In genomic region chr8:12912011-12912410, GRCm38 (mm10) we compare ENCODE assay signal across 9 mouse cellular contexts. TPM values are rescaled to one million over a fixed set of nuclear protein-coding genes. Genes with fewer than 3 reads are reported as not detected.
DNase-seq lines count a peak whose midpoint lies in the region; ATAC-seq and TF ChIP-seq lines count a peak whose summit lies in the region.
"Had no signal": no experiment of that assay in that cellular context is flagged by ENCODE, and none has a peak within 500 bp of the region (broad histone marks: within the 10 kb centered on the region; RNA-seq: fewer than 3 reads in every experiment).

No protein-coding gene starts in this region.

- H3K27ac ChIP-seq in lung, postnatal 0 days (ENCODE audit: low read length), result no peak overlapping the region
- peak overlapping the region; percentile 79; the same call in 1 of the 2 replicates for H3K27ac ChIP-seq in kidney, embryonic 14.5 days (ENCODE audit: low read depth, low read length)
- H3K27ac ChIP-seq in stomach, embryonic 15.5 days, result no peak overlapping the region
- H3K27ac ChIP-seq in cerebellum, adult 2 months (ENCODE audit: insufficient read depth, low read length), result no peak overlapping the region

- no peaks in the 10 kb centered on the region for H3K36me3 ChIP-seq in lung, postnatal 0 days (ENCODE audit: insufficient read depth, low read length)
- H3K36me3 ChIP-seq in kidney, embryonic 14.5 days (ENCODE audit: control insufficient read depth, insufficient read depth, low read length), result no peaks in the 10 kb centered on the region
- no peaks in the 10 kb centered on the region for H3K36me3 ChIP-seq in stomach, embryonic 15.5 days

- no peak for TF ChIP-seq POLR2A in cerebellum, adult 2 months (IDR thresholded peaks at IDR 0.05; ENCODE audit: borderline replicate concordance, insufficient read depth, low read length)

- H3K4me2 ChIP-seq in lung, postnatal 0 days (replicated peaks; ENCODE audit: low read depth, low read length), result no peak overlapping the region
- H3K4me2 ChIP-seq in kidney, embryonic 14.5 days (replicated peaks; ENCODE audit: low read depth, low read length), result no peak overlapping the region
- H3K4me2 ChIP-seq in stomach, embryonic 15.5 days, result no peak overlapping the region

- no peak for TF ChIP-seq EP300 in lung, postnatal 0 days (IDR thresholded peaks at IDR 0.05)

- no peak overlapping the region for H3K9ac ChIP-seq in lung, postnatal 0 days (replicated peaks; ENCODE audit: low read depth)
- no peak overlapping the region for H3K9ac ChIP-seq in kidney, embryonic 14.5 days (ENCODE audit: low read depth, low read length)
- no peak overlapping the region for H3K9ac ChIP-seq in stomach, embryonic 15.5 days

- no peak for DNase-seq in lung, postnatal 0 days (ENCODE audit: low spot score)
- DNase-seq in lung, postnatal 10 days, result no peak
- peak; percentile 9 for DNase-seq in embryo, embryonic 11.5 days (ENCODE audit: low read depth, low spot score)
- no peak for DNase-seq in layer of hippocampus, postnatal 36 days
- DNase-seq in cerebellum, adult 2 months, result no peak
- no peak for DNase-seq in spleen, postnatal 14 days (ENCODE audit: low spot score in 2 of 2)

- TF ChIP-seq CTCF in lung, postnatal 0 days (IDR thresholded peaks at IDR 0.05), result no peak
- no peak for TF ChIP-seq CTCF in cerebellum, adult 2 months (IDR thresholded peaks at IDR 0.05; ENCODE audit: borderline replicate concordance, insufficient read depth, low read depth, low read length)

- peak; percentile 34; the same call in 1 of the 2 replicates for ATAC-seq in lung, postnatal 0 days
- ATAC-seq in kidney, embryonic 14.5 days (ENCODE audit: low FRiP score, low TSS enrichment), result peak; percentile 90
- peak; percentile 67 for ATAC-seq in stomach, embryonic 15.5 days (ENCODE audit: insufficient read depth, low FRiP score, low read depth)
- ATAC-seq: midbrain, embryonic 16.5 days had no signal

- no peaks in the 10 kb centered on the region for H3K27me3 ChIP-seq in lung, postnatal 0 days (replicated peaks; ENCODE audit: insufficient read depth, low read length)
- no peaks in the 10 kb centered on the region for H3K27me3 ChIP-seq in kidney, embryonic 14.5 days (ENCODE audit: control insufficient read depth, insufficient read depth, low read length)
- no peaks in the 10 kb centered on the region for H3K27me3 ChIP-seq in stomach, embryonic 15.5 days (replicated peaks)
- no peaks in the 10 kb centered on the region for H3K27me3 ChIP-seq in cerebellum, adult 2 months (ENCODE audit: control insufficient read depth, insufficient read depth, low read length)

- WGBS in lung, postnatal 0 days, result 34% methylated on average over 5 of the region's 5 CpGs
- 20% methylated on average over 5 of the region's 5 CpGs for WGBS in kidney, embryonic 14.5 days
- 26% methylated on average over 5 of the region's 5 CpGs for WGBS in stomach, embryonic 15.5 days
- 43% methylated on average over 5 of the region's 5 CpGs for WGBS in cerebellum, adult 2 months

- H3K4me1 ChIP-seq in lung, postnatal 0 days (ENCODE audit: insufficient read depth, low read depth, low read length), result no peaks in the 10 kb centered on the region
- H3K4me1 ChIP-seq in kidney, embryonic 14.5 days (ENCODE audit: control insufficient read depth, insufficient read depth, low read length), result peaks cover 15% of the 10 kb centered on the region
- H3K4me1 ChIP-seq in stomach, embryonic 15.5 days, result peaks cover 10% of the 10 kb centered on the region
- peaks cover 6% of the 10 kb centered on the region for H3K4me1 ChIP-seq in cerebellum, adult 2 months (ENCODE audit: control insufficient read depth, insufficient read depth, low read length)

- H3K4me3 ChIP-seq in lung, postnatal 0 days (ENCODE audit: low read depth, low read length), result no peak overlapping the region
- H3K4me3 ChIP-seq in kidney, embryonic 14.5 days (ENCODE audit: low read length), result no peak overlapping the region
- H3K4me3 ChIP-seq in stomach, embryonic 15.5 days (replicated peaks), result no peak overlapping the region
- H3K4me3 ChIP-seq in cerebellum, adult 2 months (replicated peaks; ENCODE audit: insufficient read depth, low read depth, low read length), result no peak overlapping the region

- no peaks in the 10 kb centered on the region for H3K9me3 ChIP-seq in lung, postnatal 0 days (ENCODE audit: low read length)
- no peaks in the 10 kb centered on the region for H3K9me3 ChIP-seq in kidney, embryonic 14.5 days (ENCODE audit: control insufficient read depth, low read length)
- no peaks in the 10 kb centered on the region for H3K9me3 ChIP-seq in stomach, embryonic 15.5 days

RNA-seq across cellular contexts. Expression of gene Mcf2l, which starts 38.4 kb away (rescaled TPM):
- polyA plus RNA-seq in lung, postnatal 0 days (2015; fragmentation: Nextera tagmentation; extraction: Ambion mirVana), result 12.9 and 16.8 TPM in 2 replicates
- polyA plus RNA-seq in kidney, embryonic 14.5 days (2014; fragmentation: Nextera tagmentation; extraction: Ambion mirVana), result 12.6 and 22.4 TPM in 2 replicates
- 14.3 and 18.4 TPM in 2 replicates for polyA plus RNA-seq in stomach, embryonic 15.5 days (2015; fragmentation: Nextera tagmentation; extraction: Ambion mirVana)
- total RNA-seq in layer of hippocampus, postnatal 36 days (2021), result 100 to 1,000 TPM; 224 to 268 TPM
- 150 and 158 TPM in 2 replicates for polyA plus RNA-seq in cerebellum, adult 2 months (2012; rRNA removed)

Comparison
In these comparisons a context has a peak if more than half of its experiments do, and no peak if none do; other contexts are left out.
1. ATAC-seq: peak in every context shown above with its lines; median percentile 90 in kidney, embryonic 14.5 days; 67 in stomach, embryonic 15.5 days; 34 in lung, postnatal 0 days.